Mouse (Mus musculus) neural tube, embryonic 15.5 days (tissue): ENCODE measurements at regions not wholly inside any gene's neighbourhood (a gene's known extent, or its start where the extent isn't known, plus 50 kb on each side); places are given as distances from the start of the nearest gene placed in this dataset.

ENCODE experiments used
- ATAC-seq: fragments of 200-750 bp; cut with Nextera tagmentation; 2 replicates; pipeline ENCODE4 v1.8.0; 2017; ENCODE audit warnings: mild to moderate bottlenecking, moderate TSS enrichment, moderate library complexity; ENCODE audit not compliant: low FRiP score
- H3K27ac ChIP-seq: fragments of 300-500 bp; sonication (generic); replicated peaks from 2 replicates; pipeline ENCODE4 v1.5.1; 2015; ENCODE audit warnings: mild to moderate bottlenecking, inconsistent platforms
- H3K27me3 ChIP-seq: fragments of 300-500 bp; sonication (generic); replicated peaks from 2 replicates; pipeline ENCODE4 v1.6.1; 2015; ENCODE audit warnings: inconsistent platforms
- H3K36me3 ChIP-seq: fragments of 300-500 bp; sonication (generic); 2 replicates; pipeline ENCODE4 v1.6.1; 2015; ENCODE audit warnings: inconsistent platforms
- H3K4me1 ChIP-seq: fragments of 300-500 bp; sonication (generic); 2 replicates; pipeline ENCODE4 v1.6.1; 2015; ENCODE audit warnings: inconsistent platforms
- H3K4me2 ChIP-seq: fragments of 300-500 bp; sonication (generic); 2 replicates; pipeline ENCODE4 v1.6.1; 2015; ENCODE audit warnings: inconsistent platforms, mild to moderate bottlenecking, moderate library complexity
- H3K4me3 ChIP-seq: fragments of 300-500 bp; sonication (generic); replicated peaks from 2 replicates; pipeline ENCODE4 v1.5.1; 2015; ENCODE audit warnings: mild to moderate bottlenecking, inconsistent platforms
- H3K9ac ChIP-seq: fragments of 300-500 bp; sonication (generic); replicated peaks from 2 replicates; pipeline ENCODE4 v1.6.1; 2015; ENCODE audit warnings: mild to moderate bottlenecking, inconsistent platforms
- H3K9me3 ChIP-seq: fragments of 300-500 bp; sonication (generic); replicated peaks from 2 replicates; pipeline ENCODE4 v1.6.1; 2016; ENCODE audit warnings: inconsistent platforms
- WGBS: fragments of 180-500 bp; shearing (Covaris S2); methylation state at CpG from one replicate; pipeline ENCODE4 v1.1.7; 2015; ENCODE audit warnings: mixed read lengths; 5-methylcytosine and 5-hydroxymethylcytosine counted together

DNA sequence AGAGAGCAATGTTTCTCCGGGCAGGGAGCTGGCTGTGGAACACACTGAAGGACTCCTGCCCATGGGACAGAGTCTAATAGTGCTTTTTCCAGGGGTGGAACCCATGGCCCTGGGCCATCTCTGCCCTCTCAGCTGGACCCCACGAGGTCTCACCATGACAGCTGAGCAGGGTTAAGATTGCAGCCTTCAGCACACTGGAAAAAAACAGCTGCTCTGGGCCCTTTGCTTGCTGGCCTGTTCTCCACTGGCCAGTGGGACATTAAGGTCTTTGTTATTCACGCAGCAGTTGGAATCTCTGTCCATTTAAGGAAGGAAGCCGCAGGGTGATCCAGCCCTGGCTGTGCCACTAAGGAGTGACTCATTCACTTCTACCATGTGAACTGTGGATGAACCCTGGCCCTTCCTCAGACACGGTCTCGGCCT, 106.3 kb upstream of the 1700016C15Rik start:
- Histone ChIP-seq H3K9me3 (no peaks in the 10 kb centered on the region), H3K27ac (no peak overlapping the region), H3K36me3 (no peaks in the 10 kb centered on the region), H3K9ac (no peak overlapping the region), H3K4me3 (no peak overlapping the region), H3K4me1 (0 out of 2 replicates have a peak, but pooled peaks cover 8% of the 10 kb centered on the region), H3K4me2 (no peak overlapping the region), H3K27me3 (no peaks in the 10 kb centered on the region)
- 14% methylated on average over 6 of the region's 6 CpGs for WGBS
- no peak for ATAC-seq

DNA sequence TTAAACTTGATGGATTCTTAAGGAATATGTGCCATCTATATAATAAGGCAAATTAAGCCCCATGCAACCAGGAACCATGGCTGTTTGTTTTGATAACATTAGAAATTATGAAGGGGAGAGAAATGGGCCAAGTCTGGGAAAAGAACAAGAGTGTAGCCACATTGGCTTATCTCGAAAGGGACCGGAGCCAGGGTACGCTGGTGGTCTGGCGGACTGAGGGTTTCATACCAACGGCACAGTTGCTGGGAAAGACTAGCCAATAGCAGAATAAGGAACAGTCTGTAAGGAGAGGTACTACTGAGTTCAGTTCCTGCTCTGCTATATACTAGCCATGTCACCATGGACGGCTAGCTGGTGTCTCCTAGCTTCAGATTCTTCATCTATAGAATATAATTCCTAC, 105.9 kb upstream of the 1700016C15Rik start:
- no peaks in the 10 kb centered on the region for H3K36me3 ChIP-seq
- no peaks in the 10 kb centered on the region for H3K9me3 ChIP-seq
- WGBS, result 78% methylated on average over 6 of the region's 6 CpGs
- H3K27ac ChIP-seq, result no peak overlapping the region
- H3K4me1 ChIP-seq, result 0 out of 2 replicates have a peak, but pooled peaks cover 8% of the 10 kb centered on the region
- no peak overlapping the region for H3K4me3 ChIP-seq
- no peaks in the 10 kb centered on the region for H3K27me3 ChIP-seq
- ATAC-seq, result no peak
- H3K9ac ChIP-seq, result no peak overlapping the region
- H3K4me2 ChIP-seq, result no peak overlapping the region

DNA sequence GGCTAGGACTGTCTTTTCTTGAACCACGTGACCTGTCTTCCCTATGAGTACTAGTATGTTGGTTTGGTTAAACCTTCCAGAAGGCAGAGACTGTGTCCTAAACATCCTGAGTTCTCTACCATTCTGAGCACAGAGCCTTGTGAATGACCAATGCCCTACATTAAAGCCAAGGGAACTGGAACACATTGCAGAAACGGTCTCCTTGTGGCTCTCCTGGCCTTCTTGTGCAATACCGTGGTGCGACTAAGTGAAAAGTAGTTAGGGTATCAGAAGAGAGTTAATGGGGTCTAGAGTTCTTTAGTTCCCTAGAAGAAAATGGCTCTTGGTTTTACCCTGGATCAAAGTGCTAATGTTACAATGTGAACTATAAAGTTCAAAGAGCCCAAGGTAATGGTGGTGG, 101.8 kb upstream of the 1700016C15Rik start:
- Histone ChIP-seq H3K27ac (no peak overlapping the region), H3K4me1 (0 out of 2 replicates have a peak, but pooled peaks cover 6% of the 10 kb centered on the region), H3K4me3 (no peak overlapping the region), H3K9me3 (no peaks in the 10 kb centered on the region), H3K36me3 (no peaks in the 10 kb centered on the region), H3K4me2 (no peak overlapping the region), H3K27me3 (no peaks in the 10 kb centered on the region), H3K9ac (no peak overlapping the region)
- WGBS, result 93% methylated on average over 4 of the region's 4 CpGs
- no peak for ATAC-seq

DNA sequence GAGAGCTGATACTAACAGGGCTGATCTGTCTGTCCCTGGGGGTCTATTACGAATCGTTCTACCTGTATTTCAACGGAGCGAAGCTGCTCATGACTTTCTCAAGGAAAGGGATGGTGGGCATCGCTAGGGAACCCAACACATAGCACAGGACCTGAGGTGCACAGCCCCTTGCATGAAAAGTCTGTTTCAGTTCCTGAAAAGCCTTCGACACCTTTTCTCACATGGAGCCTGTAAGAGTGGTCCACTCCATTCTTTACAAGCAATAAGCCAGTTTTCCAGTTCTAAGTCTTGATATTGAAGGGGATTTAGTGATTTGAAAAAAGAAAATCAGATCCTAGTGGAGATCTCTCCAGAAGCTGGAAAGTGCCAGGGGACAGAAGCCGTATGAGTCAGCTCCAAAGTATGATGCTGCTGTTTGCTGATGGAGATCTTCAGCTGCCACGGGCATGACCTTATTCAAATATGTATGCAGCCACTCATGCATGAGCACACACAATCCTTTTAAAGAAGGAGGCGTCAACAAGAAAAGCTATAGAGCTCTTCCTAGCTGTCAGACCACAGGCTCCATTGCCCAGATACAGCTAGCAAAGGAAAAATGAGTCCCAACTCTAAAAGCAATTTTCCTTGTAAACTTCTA, 95.5 kb upstream of the 1700016C15Rik start:
- H3K4me1 ChIP-seq, result no peaks in the 10 kb centered on the region
- H3K27me3 ChIP-seq, result 0 out of 2 replicates have a peak, but pooled peaks cover 2% of the 10 kb centered on the region
- H3K36me3 ChIP-seq, result no peaks in the 10 kb centered on the region
- no peak overlapping the region for H3K27ac ChIP-seq
- H3K4me2 ChIP-seq, result no peak overlapping the region
- 86% methylated on average over 9 of the region's 9 CpGs for WGBS
- no peak for ATAC-seq
- H3K4me3 ChIP-seq, result no peak overlapping the region
- no peak overlapping the region for H3K9ac ChIP-seq
- no peaks in the 10 kb centered on the region for H3K9me3 ChIP-seq

DNA sequence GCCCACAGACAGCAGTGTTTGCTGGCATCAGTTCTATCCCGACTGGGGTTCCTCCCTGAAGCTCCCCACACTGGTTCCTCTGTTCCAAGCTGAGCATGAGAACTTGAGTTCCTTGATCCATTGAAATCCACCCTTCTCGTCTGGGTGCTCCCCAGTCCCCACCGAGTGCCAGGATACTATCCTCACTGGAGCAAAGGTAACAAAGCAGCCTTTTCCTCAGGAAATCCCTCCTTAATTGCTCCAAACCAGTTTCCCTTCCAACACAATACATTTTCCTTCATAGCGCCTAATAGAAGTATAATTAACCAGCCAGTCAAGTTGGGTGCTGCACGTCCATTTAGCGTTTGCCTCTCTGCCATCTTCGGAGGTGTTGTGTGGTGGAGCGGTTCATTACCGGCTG, 92.6 kb upstream of the 1700016C15Rik start:
- no peak overlapping the region for H3K9ac ChIP-seq
- H3K27me3 ChIP-seq, result peaks cover 7% of the 10 kb centered on the region; the same call in 1 of the 2 replicates
- no peaks in the 10 kb centered on the region for H3K36me3 ChIP-seq
- 84% methylated on average over 9 of the region's 9 CpGs for WGBS
- H3K4me2 ChIP-seq, result no peak overlapping the region
- H3K27ac ChIP-seq, result no peak overlapping the region
- H3K4me1 ChIP-seq, result peaks cover 14% of the 10 kb centered on the region
- no peak for ATAC-seq
- H3K9me3 ChIP-seq, result no peaks in the 10 kb centered on the region
- no peak overlapping the region for H3K4me3 ChIP-seq

DNA sequence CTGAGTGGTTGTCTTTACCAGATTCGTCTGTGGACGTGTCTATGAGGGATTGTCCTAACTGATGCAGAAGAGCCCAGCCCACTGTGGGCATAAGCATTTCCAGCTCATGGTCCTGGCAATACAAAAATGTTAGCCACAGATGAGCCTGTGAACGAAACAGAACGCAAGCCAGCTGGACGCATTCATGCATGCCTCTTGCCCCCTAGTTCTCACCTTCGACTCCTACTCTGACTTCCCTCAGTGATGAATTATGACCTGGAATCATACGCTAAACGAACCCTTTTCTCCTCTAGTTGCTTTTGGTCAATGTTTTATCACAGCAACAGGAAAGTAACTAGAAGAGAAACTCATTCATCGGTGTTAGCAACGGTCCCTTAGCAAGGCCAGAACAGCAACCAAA, 91.2 kb upstream of the 1700016C15Rik start:
- no peak for ATAC-seq
- no peak overlapping the region for H3K4me3 ChIP-seq
- no peaks in the 10 kb centered on the region for H3K36me3 ChIP-seq
- 84% methylated on average over 10 of the region's 10 CpGs for WGBS
- H3K4me1 ChIP-seq, result peaks cover 14% of the 10 kb centered on the region
- H3K27ac ChIP-seq, result no peak overlapping the region
- H3K27me3 ChIP-seq, result peaks cover 7% of the 10 kb centered on the region; the same call in 1 of the 2 replicates
- no peak overlapping the region for H3K9ac ChIP-seq
- H3K9me3 ChIP-seq, result no peaks in the 10 kb centered on the region
- H3K4me2 ChIP-seq, result no peak overlapping the region

DNA sequence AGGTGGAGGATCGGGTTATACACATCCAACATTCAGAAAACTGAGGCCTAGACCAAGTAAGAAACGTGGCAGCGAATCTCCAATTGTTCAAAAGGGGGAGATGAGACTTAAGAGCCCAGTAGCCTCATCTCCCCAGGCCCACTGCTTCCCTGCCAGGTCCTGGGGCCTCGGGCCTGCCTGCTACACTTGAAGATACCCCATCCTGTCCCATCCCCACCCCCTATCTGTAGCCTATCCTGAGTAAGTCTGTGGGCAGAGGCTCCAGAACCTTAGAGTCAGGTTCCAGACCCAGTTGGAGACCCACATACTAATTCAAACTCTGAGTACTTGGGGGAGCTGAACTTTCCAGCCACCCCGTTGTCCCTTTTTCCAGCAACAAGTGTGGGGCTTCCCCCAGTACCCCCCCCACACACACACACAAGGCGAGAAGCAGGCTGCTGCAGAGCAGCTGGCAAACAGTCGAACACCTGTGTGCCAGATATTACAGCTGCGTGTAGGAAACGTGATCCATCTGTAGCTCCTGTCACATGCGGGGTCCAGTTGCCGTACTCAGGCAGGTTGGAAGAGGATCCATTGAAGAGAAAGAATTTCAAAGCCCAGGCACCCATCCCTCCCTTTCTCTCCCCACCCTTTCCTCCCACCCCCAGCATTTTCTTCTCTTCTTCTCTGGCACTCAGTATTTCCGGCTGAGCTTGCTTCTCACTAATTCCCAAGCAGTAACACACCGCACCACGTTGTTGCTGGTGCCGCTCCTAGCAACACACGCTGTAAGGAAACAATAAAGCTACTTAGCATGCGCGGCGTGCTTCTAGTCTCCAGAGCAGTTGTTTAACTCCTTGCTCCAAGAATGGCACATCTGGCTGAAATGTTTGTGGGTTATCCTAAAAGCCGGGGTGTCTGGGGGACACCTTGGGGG, 89.4 kb upstream of the 1700016C15Rik start:
- Histone ChIP-seq H3K27me3 (peaks cover 7% of the 10 kb centered on the region; the same call in 1 of the 2 replicates), H3K27ac (peak overlapping the region; percentile 7; the same call in 1 of the 2 replicates), H3K9me3 (no peaks in the 10 kb centered on the region), H3K4me2 (peak overlapping the region; percentile 58), H3K4me1 (peaks cover 14% of the 10 kb centered on the region), H3K9ac (peak overlapping the region; percentile 23; the same call in 1 of the 2 replicates), H3K36me3 (no peaks in the 10 kb centered on the region), H3K4me3 (peak overlapping the region; percentile 30)
- 21% methylated on average over 20 of the region's 20 CpGs for WGBS
- ATAC-seq, result peak; percentile 86

DNA sequence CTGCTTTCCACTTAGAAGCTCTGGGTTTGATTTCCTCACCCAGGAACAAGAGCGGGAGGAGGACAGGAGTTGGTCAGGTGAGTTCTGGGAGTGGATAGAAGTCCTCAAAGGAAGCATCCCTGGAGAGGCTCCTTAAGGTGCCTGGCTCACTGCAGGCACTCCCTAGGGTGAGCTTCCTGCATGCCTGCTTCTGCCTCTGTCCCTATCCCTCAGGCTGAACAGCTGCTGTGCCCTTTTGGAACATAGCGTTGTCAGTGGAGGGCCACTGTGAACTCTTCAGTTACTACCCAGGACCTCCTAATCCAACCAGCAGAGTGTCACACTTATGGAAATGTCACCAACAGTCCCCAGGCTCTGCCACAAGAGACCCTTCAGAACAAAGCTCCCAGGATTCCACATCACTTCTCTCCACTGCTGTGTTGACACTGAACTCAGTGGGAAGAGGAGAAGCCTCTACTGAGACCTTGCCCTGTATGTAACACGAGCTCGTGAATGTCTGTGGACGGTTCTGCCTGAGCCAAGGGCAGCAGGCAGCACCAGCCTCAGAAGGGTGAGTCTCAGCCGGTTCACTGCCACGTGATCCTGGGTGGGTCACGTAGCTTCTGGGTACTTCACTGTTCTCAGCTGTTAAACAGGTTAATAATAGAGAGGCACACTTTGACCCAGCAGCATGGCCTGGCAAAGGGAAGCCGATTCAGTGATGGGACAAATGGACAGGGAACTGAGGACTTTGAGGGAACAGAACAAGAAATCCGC, 86.7 kb upstream of the 1700016C15Rik start:
- H3K27ac ChIP-seq, result no peak overlapping the region
- H3K27me3 ChIP-seq, result peaks cover 7% of the 10 kb centered on the region; the same call in 1 of the 2 replicates
- H3K9ac ChIP-seq, result no peak overlapping the region
- no peak for ATAC-seq
- WGBS, result 80% methylated on average over 10 of the region's 10 CpGs
- H3K4me3 ChIP-seq, result no peak overlapping the region
- H3K9me3 ChIP-seq, result no peaks in the 10 kb centered on the region
- H3K4me1 ChIP-seq, result peaks cover 14% of the 10 kb centered on the region
- H3K36me3 ChIP-seq, result no peaks in the 10 kb centered on the region
- no peak overlapping the region for H3K4me2 ChIP-seq

DNA sequence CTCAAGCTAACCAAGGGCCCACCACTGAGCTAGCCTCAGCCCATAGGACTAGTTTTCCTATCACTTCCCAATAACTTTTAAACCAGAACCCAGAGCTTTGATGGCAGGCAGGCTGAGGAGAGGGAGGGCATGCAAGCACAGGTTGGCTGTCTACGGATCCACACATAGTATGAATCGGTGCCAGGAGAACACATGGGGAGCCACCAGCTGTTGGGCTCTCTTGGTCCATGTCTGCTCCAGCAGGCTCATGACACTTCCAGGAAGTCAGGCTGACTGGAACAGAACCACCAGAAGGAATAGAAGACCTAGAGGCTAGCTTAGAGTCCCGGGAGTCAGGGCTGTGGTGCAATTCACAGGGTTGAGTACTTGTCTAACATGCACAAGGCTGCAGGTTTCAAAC, 86.0 kb upstream of the 1700016C15Rik start:
- Histone ChIP-seq H3K9ac (no peak overlapping the region), H3K4me1 (peaks cover 14% of the 10 kb centered on the region), H3K4me2 (no peak overlapping the region), H3K27me3 (peaks cover 6% of the 10 kb centered on the region; the same call in 1 of the 2 replicates), H3K9me3 (no peaks in the 10 kb centered on the region), H3K4me3 (no peak overlapping the region), H3K36me3 (no peaks in the 10 kb centered on the region), H3K27ac (no peak overlapping the region)
- ATAC-seq, result no peak
- 81% methylated on average over 3 of the region's 3 CpGs for WGBS

DNA sequence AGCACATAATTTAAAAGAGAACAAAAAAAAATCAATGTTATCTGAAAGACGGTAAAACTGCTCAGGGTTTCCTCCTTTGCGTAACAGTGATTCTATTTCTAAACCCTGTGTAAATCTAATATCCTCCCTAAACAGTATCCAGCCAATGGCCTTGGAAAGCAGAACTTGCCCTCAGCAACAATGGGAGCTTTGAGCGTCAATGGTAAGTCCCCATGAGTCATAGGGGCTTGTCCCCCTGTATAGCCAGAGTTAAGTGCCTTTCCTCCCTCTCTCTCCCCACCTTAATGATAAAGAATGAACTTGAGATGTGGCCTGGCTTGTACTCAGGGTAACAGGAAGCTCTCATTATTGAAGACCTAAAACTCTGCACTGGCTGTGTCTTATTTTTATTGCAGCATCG, 85.4 kb upstream of the 1700016C15Rik start:
- WGBS, result 84% methylated on average over 4 of the region's 4 CpGs
- Histone ChIP-seq H3K27me3 (peaks cover 5% of the 10 kb centered on the region; the same call in 1 of the 2 replicates), H3K27ac (no peak overlapping the region), H3K9ac (no peak overlapping the region), H3K4me3 (no peak overlapping the region), H3K4me2 (no peak overlapping the region), H3K36me3 (no peaks in the 10 kb centered on the region), H3K9me3 (no peaks in the 10 kb centered on the region), H3K4me1 (peaks cover 14% of the 10 kb centered on the region)
- no peak for ATAC-seq

DNA sequence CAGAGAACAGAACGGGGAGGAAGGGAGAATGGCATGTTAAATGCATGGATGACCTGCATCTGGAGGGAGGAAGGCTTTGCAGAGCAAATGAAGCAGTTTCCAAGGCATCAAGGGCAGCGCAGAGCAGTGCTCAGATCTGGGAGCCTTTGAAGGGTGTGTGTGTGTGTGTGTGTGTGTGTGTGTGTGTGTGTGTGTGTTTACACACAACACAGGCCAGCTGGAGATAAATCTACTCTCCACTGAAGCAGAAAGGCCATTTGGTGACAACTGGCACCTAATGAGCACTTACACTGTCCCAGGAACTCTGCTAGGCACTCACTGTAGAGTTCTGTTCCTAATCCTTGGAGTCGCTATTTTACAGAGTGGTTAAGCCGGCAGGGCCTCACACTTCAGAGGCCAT, 84.3 kb upstream of the 1700016C15Rik start:
- H3K27ac ChIP-seq, result no peak overlapping the region
- WGBS, result 57% methylated on average over 4 of the region's 4 CpGs
- H3K9me3 ChIP-seq, result no peaks in the 10 kb centered on the region
- no peak overlapping the region for H3K4me2 ChIP-seq
- peaks cover 9% of the 10 kb centered on the region for H3K4me1 ChIP-seq
- no peak overlapping the region for H3K9ac ChIP-seq
- no peaks in the 10 kb centered on the region for H3K36me3 ChIP-seq
- no peaks in the 10 kb centered on the region for H3K27me3 ChIP-seq
- no peak for ATAC-seq
- no peak overlapping the region for H3K4me3 ChIP-seq
